Mouse (Mus musculus): ENCODE results near the gene Wfdc9.

GRCm38 (mm10) chr2:164619050-164619449, 37.3 kb downstream of the Wfdc9 start:
- no peak for TF ChIP-seq CTCF (IDR thresholded peaks at IDR 0.05; ENCODE audit: borderline replicate concordance, extremely low read depth, insufficient read depth, insufficient read length)
- no peak for TF ChIP-seq POLR2A (IDR thresholded peaks at IDR 0.05; ENCODE audit: borderline replicate concordance, extremely low read depth, insufficient read depth, insufficient read length, poor library complexity, severe bottlenecking)

Measured in brain, embryonic 14.5 days (tissue).